Mouse (Mus musculus): Measurements from ENCODE around the gene Gsto2.

- TF ChIP-seq CTCF (IDR thresholded peaks at IDR 0.05; ENCODE audit: low read depth, low read length) = no peak
- TF ChIP-seq POLR2A (IDR thresholded peaks at IDR 0.05; ENCODE audit: borderline replicate concordance, low read depth, low read length) = no peak
These were observed 35.2 kb downstream of the Gsto2 start for GRCm38 (mm10) chr19:47900558-47900957.
